Mouse (Mus musculus) midbrain, embryonic 14.5 days (tissue): Measurements from ENCODE around the gene Tia1. TPM values are rescaled to one million over a fixed set of nuclear protein-coding genes. Genes with fewer than 3 reads are reported as not detected.
A peak's percentile ranks its signal among the peaks of the same experiment; 100 is the strongest.

Experiments used
- ATAC-seq: fragments of 200-750 bp; cut with Nextera tagmentation; 2 replicates; pipeline ENCODE4 v1.8.0; 2017; ENCODE audit warnings: moderate number of reproducible peaks, moderate library complexity; ENCODE audit not compliant: low FRiP score, low TSS enrichment
- DNase-seq: peaks from one replicate; pipeline ENCODE4 v3.0.0-alpha.2; 2015
- H3K27ac ChIP-seq: fragments of 300-500 bp; sonication (generic); replicated peaks from 2 replicates; pipeline ENCODE4 v1.5.1; 2014; ENCODE audit warnings: mild to moderate bottlenecking, low read depth, low read length, moderate library complexity
- H3K27me3 ChIP-seq: fragments of 300-500 bp; sonication (generic); 2 replicates; pipeline ENCODE4 v1.6.1; 2014; ENCODE audit warnings: low read length, control low read depth, mixed read lengths; ENCODE audit not compliant: control insufficient read depth, insufficient read depth
- H3K36me3 ChIP-seq: fragments of 300-500 bp; sonication (generic); 2 replicates; pipeline ENCODE4 v1.6.1; 2014; ENCODE audit warnings: low read length, control low read depth; ENCODE audit not compliant: control insufficient read depth, insufficient read depth
- H3K4me1 ChIP-seq: fragments of 300-500 bp; sonication (generic); 2 replicates; pipeline ENCODE4 v1.6.1; 2014; ENCODE audit warnings: mild to moderate bottlenecking, antibody characterized with exemption, low read length, control low read depth; ENCODE audit not compliant: control insufficient read depth, insufficient read depth
- H3K4me2 ChIP-seq: fragments of 300-500 bp; sonication (generic); 2 replicates; pipeline ENCODE4 v1.6.1; 2014; ENCODE audit warnings: mild to moderate bottlenecking, low read length, moderate library complexity
- H3K4me3 ChIP-seq: fragments of 300-500 bp; sonication (generic); replicated peaks from 2 replicates; pipeline ENCODE4 v1.5.1; 2014; ENCODE audit warnings: low read depth, low read length
- H3K9ac ChIP-seq: fragments of 300-500 bp; sonication (generic); replicated peaks from 2 replicates; pipeline ENCODE4 v1.6.1; 2014; ENCODE audit warnings: mild to moderate bottlenecking, low read length, moderate library complexity
- H3K9me3 ChIP-seq: fragments of 300-500 bp; sonication (generic); 2 replicates; pipeline ENCODE4 v1.6.1; 2016; ENCODE audit warnings: low read length, control low read depth, mixed read lengths; ENCODE audit not compliant: control insufficient read depth
- WGBS: fragments of 180-500 bp; shearing (Covaris S2); extraction: QIAGEN DNeasy Blood & Tissue Kit; methylation state at CpG from one replicate; pipeline ENCODE4 v1.1.7; 2014; 5-methylcytosine and 5-hydroxymethylcytosine counted together
- polyA plus RNA-seq: library from polyadenylated mRNA; unstranded; fragments of >200 nt; fragmentation: Nextera tagmentation; extraction: Ambion mirVana; gene quantifications from 2 replicates; pipeline ENCODE4 v1.2.1, GENCODE M21; 2014

Tia1 gene
- polyA plus RNA-seq, 1 experiment from 2014 or later = 387 TPM

- H3K9me3 ChIP-seq = no peaks in the 10 kb centered on the region
- H3K9ac ChIP-seq = no peak overlapping the region
- H3K4me1 ChIP-seq = peaks cover 28% of the 10 kb centered on the region
- peaks cover 7% of the 10 kb centered on the region; the same call in 1 of the 2 replicates for H3K27me3 ChIP-seq
- H3K4me2 ChIP-seq = 0 out of 2 replicates have a peak overlapping the region, but pooled peaks have one; percentile 17
- H3K4me3 ChIP-seq = no peak overlapping the region
- WGBS = 91% methylated on average over 17 of the region's 17 CpGs
- no peak for ATAC-seq
- H3K27ac ChIP-seq = no peak overlapping the region
- peaks cover 46% of the 10 kb centered on the region for H3K36me3 ChIP-seq
- no peak for DNase-seq
Measured at GRCm38 (mm10) chr6:86394078-86394720, 9.8 kb upstream of the Tia1 start.

- 88% methylated on average over 9 of the region's 9 CpGs for WGBS
- no peak for ATAC-seq
- no peak overlapping the region; the same call in 1 of the 2 replicates for H3K9ac ChIP-seq
- no peak for DNase-seq
- peak overlapping the region; percentile 94 for H3K4me3 ChIP-seq
- peak overlapping the region; percentile 81 for H3K4me2 ChIP-seq
- peaks cover 28% of the 10 kb centered on the region for H3K4me1 ChIP-seq
- no peaks in the 10 kb centered on the region for H3K9me3 ChIP-seq
- no peak overlapping the region for H3K27ac ChIP-seq
- H3K27me3 ChIP-seq = peaks cover 7% of the 10 kb centered on the region; the same call in 1 of the 2 replicates
- peaks cover 38% of the 10 kb centered on the region for H3K36me3 ChIP-seq
Measured at GRCm38 (mm10) chr6:86395021-86395420, 9.0 kb upstream of the Tia1 start.

- Histone ChIP-seq H3K9ac (peak overlapping the region; percentile 90), H3K4me2 (peak overlapping the region; percentile 81), H3K27ac (peak overlapping the region; percentile 92), H3K27me3 (peaks cover 7% of the 10 kb centered on the region; the same call in 1 of the 2 replicates), H3K4me3 (peak overlapping the region; percentile 94), H3K9me3 (no peaks in the 10 kb centered on the region), H3K36me3 (peaks cover 29% of the 10 kb centered on the region), H3K4me1 (peaks cover 28% of the 10 kb centered on the region)
- 21% methylated on average over 10 of the region's 10 CpGs for WGBS
- DNase-seq = peak; percentile 4
- ATAC-seq = no peak
Measured at GRCm38 (mm10) chr6:86395969-86396368, 8.1 kb upstream of the Tia1 start.

- peak within 1 kb of the TSS; percentile 94 for H3K4me3 ChIP-seq
- DNase-seq (peak; percentile 92), ATAC-seq (peak; percentile 95)
- H3K27me3 ChIP-seq = peaks cover 7% of the 10 kb centered on the region; the same call in 1 of the 2 replicates
- WGBS = under 1% methylated on average over 51 of the region's 51 CpGs
- H3K4me1 ChIP-seq = peaks cover 28% of the 10 kb centered on the region
- H3K9me3 ChIP-seq = no peaks in the 10 kb centered on the region
- H3K9ac ChIP-seq = peak within 1 kb of the TSS; percentile 90
- peaks cover 21% of the 10 kb centered on the region for H3K36me3 ChIP-seq
- peak within 1 kb of the TSS; percentile 92 for H3K27ac ChIP-seq
- peak within 1 kb of the TSS; percentile 81 for H3K4me2 ChIP-seq
Measured at GRCm38 (mm10) chr6:86396581-86397256, 7.3 kb upstream of the Tia1 start, which contains the start of gene Pcyox1. Gene Pcyox1, minus strand, starts transcription at chr6:86397154.

GRCm38 (mm10) chr6:86397257-86397980 lies 6.6 kb upstream of the Tia1 start:
- H3K4me3 ChIP-seq = peak overlapping the region; percentile 94
- H3K36me3 ChIP-seq = peaks cover 14% of the 10 kb centered on the region
- no peaks in the 10 kb centered on the region for H3K9me3 ChIP-seq
- peak overlapping the region; percentile 90; the same call in 1 of the 2 replicates for H3K9ac ChIP-seq
- no peak for DNase-seq
- 7% methylated on average over 14 of the region's 14 CpGs for WGBS
- H3K4me1 ChIP-seq = peaks cover 28% of the 10 kb centered on the region
- H3K4me2 ChIP-seq = peak overlapping the region; percentile 81
- H3K27me3 ChIP-seq = peaks cover 7% of the 10 kb centered on the region; the same call in 1 of the 2 replicates
- H3K27ac ChIP-seq = peak overlapping the region; percentile 92
- ATAC-seq = peak; percentile 26; the same call in 1 of the 2 replicates

GRCm38 (mm10) chr6:86398986-86399385 lies 5.0 kb upstream of the Tia1 start:
- H3K9ac ChIP-seq = no peak overlapping the region

GRCm38 (mm10) chr6:86399995-86400394 lies 4.0 kb upstream of the Tia1 start:
- 91% methylated on average over 2 of the region's 2 CpGs for WGBS
- peaks cover 7% of the 10 kb centered on the region; the same call in 1 of the 2 replicates for H3K27me3 ChIP-seq
- H3K36me3 ChIP-seq = no peaks in the 10 kb centered on the region
- no peaks in the 10 kb centered on the region for H3K9me3 ChIP-seq
- ATAC-seq = no peak
- peaks cover 20% of the 10 kb centered on the region for H3K4me1 ChIP-seq
- no peak for DNase-seq
- H3K9ac ChIP-seq = no peak overlapping the region
- H3K4me3 ChIP-seq = no peak overlapping the region
- H3K4me2 ChIP-seq = no peak overlapping the region
- no peak overlapping the region for H3K27ac ChIP-seq

More at GRCm38 (mm10) chr6:86398986-86399385, 5.0 kb upstream of the Tia1 start:
- Histone ChIP-seq H3K4me2 (no peak overlapping the region), H3K4me3 (no peak overlapping the region), H3K36me3 (0 out of 2 replicates have a peak, but pooled peaks cover 5% of the 10 kb centered on the region), H3K27me3 (peaks cover 7% of the 10 kb centered on the region; the same call in 1 of the 2 replicates), H3K9me3 (no peaks in the 10 kb centered on the region), H3K4me1 (peaks cover 28% of the 10 kb centered on the region), H3K27ac (no peak overlapping the region)
- 79% methylated on average over 2 of the region's 2 CpGs for WGBS
- no peak for DNase-seq
- no peak for ATAC-seq

- Histone ChIP-seq H3K27me3 (peaks cover 7% of the 10 kb centered on the region; the same call in 1 of the 2 replicates), H3K4me1 (peaks cover 11% of the 10 kb centered on the region; the same call in 1 of the 2 replicates), H3K4me2 (peak overlapping the region; percentile 24), H3K4me3 (no peak overlapping the region), H3K36me3 (no peaks in the 10 kb centered on the region), H3K9me3 (no peaks in the 10 kb centered on the region), H3K9ac (no peak overlapping the region), H3K27ac (no peak overlapping the region)
- DNase-seq = peak; percentile 86
- ATAC-seq = no peak
- WGBS = 5% methylated on average over 9 of the region's 9 CpGs
Measured at GRCm38 (mm10) chr6:86400972-86401371, 3.0 kb upstream of the Tia1 start.
